Mouse (Mus musculus) midbrain, embryonic 14.5 days (tissue): ENCODE measurements around the gene Sh3bgrl2. TPM values are rescaled to one million over a fixed set of nuclear protein-coding genes. Genes with fewer than 3 reads are reported as not detected.

ENCODE experiments used
- ATAC-seq: fragments of 200-750 bp; cut with Nextera tagmentation; 2 replicates; pipeline ENCODE4 v1.8.0; 2017; ENCODE audit warnings: moderate number of reproducible peaks, moderate library complexity; ENCODE audit not compliant: low FRiP score, low TSS enrichment
- DNase-seq: peaks from one replicate; pipeline ENCODE4 v3.0.0-alpha.2; 2015
- H3K27ac ChIP-seq: fragments of 300-500 bp; sonication (generic); replicated peaks from 2 replicates; pipeline ENCODE4 v1.5.1; 2014; ENCODE audit warnings: mild to moderate bottlenecking, low read depth, low read length, moderate library complexity
- H3K27me3 ChIP-seq: fragments of 300-500 bp; sonication (generic); 2 replicates; pipeline ENCODE4 v1.6.1; 2014; ENCODE audit warnings: low read length, control low read depth, mixed read lengths; ENCODE audit not compliant: control insufficient read depth, insufficient read depth
- H3K36me3 ChIP-seq: fragments of 300-500 bp; sonication (generic); 2 replicates; pipeline ENCODE4 v1.6.1; 2014; ENCODE audit warnings: low read length, control low read depth; ENCODE audit not compliant: control insufficient read depth, insufficient read depth
- H3K4me1 ChIP-seq: fragments of 300-500 bp; sonication (generic); 2 replicates; pipeline ENCODE4 v1.6.1; 2014; ENCODE audit warnings: mild to moderate bottlenecking, antibody characterized with exemption, low read length, control low read depth; ENCODE audit not compliant: control insufficient read depth, insufficient read depth
- H3K4me2 ChIP-seq: fragments of 300-500 bp; sonication (generic); 2 replicates; pipeline ENCODE4 v1.6.1; 2014; ENCODE audit warnings: mild to moderate bottlenecking, low read length, moderate library complexity
- H3K4me3 ChIP-seq: fragments of 300-500 bp; sonication (generic); replicated peaks from 2 replicates; pipeline ENCODE4 v1.5.1; 2014; ENCODE audit warnings: low read depth, low read length
- H3K9ac ChIP-seq: fragments of 300-500 bp; sonication (generic); replicated peaks from 2 replicates; pipeline ENCODE4 v1.6.1; 2014; ENCODE audit warnings: mild to moderate bottlenecking, low read length, moderate library complexity
- H3K9me3 ChIP-seq: fragments of 300-500 bp; sonication (generic); 2 replicates; pipeline ENCODE4 v1.6.1; 2016; ENCODE audit warnings: low read length, control low read depth, mixed read lengths; ENCODE audit not compliant: control insufficient read depth
- WGBS: fragments of 180-500 bp; shearing (Covaris S2); extraction: QIAGEN DNeasy Blood & Tissue Kit; methylation state at CpG from one replicate; pipeline ENCODE4 v1.1.7; 2014; 5-methylcytosine and 5-hydroxymethylcytosine counted together
- polyA plus RNA-seq: library from polyadenylated mRNA; unstranded; fragments of >200 nt; fragmentation: Nextera tagmentation; extraction: Ambion mirVana; gene quantifications from 2 replicates; pipeline ENCODE4 v1.2.1, GENCODE M21; 2014

Sh3bgrl2 gene
- polyA plus RNA-seq, 1 experiment from 2014 or later = 10.7 TPM

- ATAC-seq = no peak
These were observed 7.5 kb downstream of the Sh3bgrl2 start for GRCm38 (mm10) chr9:83555580-83555979.

DNA sequence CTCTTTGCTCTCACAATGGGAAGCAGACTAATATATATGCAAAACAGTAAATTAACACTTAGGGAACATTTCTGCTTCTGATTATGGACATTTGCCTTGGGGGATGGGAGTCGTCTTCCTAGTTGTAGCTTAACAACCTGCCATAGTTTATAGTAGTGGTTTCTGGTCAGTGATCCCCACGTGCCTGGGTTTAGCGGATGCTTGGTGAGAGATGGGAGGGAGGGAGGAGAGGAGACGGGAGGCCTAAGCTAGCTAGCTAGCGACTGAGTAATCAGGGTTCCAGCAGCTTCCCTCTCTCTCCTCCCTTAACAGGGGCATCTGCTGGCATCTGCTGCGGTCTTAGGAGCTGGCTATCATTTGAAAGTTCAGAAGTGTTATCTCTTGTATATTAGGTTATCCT, 8.1 kb downstream of the Sh3bgrl2 start:
- Histone ChIP-seq H3K36me3 (no peaks in the 10 kb centered on the region), H3K4me3 (no peak overlapping the region), H3K27ac (no peak overlapping the region), H3K27me3 (no peaks in the 10 kb centered on the region), H3K9ac (no peak overlapping the region), H3K4me2 (no peak overlapping the region), H3K4me1 (peaks cover 14% of the 10 kb centered on the region), H3K9me3 (no peaks in the 10 kb centered on the region)
- DNase-seq (peak; percentile 15), ATAC-seq (no peak)
- 29% methylated on average over 6 of the region's 6 CpGs for WGBS

More at GRCm38 (mm10) chr9:83555580-83555979, 7.5 kb downstream of the Sh3bgrl2 start:
- WGBS = 84% methylated on average over 2 of the region's 2 CpGs
- no peak for DNase-seq
- no peaks in the 10 kb centered on the region for H3K27me3 ChIP-seq
- peaks cover 18% of the 10 kb centered on the region for H3K4me1 ChIP-seq
- H3K9ac ChIP-seq = no peak overlapping the region
- no peaks in the 10 kb centered on the region for H3K9me3 ChIP-seq
- H3K4me3 ChIP-seq = no peak overlapping the region
- H3K4me2 ChIP-seq = no peak overlapping the region
- H3K36me3 ChIP-seq = no peaks in the 10 kb centered on the region
- H3K27ac ChIP-seq = no peak overlapping the region

DNA sequence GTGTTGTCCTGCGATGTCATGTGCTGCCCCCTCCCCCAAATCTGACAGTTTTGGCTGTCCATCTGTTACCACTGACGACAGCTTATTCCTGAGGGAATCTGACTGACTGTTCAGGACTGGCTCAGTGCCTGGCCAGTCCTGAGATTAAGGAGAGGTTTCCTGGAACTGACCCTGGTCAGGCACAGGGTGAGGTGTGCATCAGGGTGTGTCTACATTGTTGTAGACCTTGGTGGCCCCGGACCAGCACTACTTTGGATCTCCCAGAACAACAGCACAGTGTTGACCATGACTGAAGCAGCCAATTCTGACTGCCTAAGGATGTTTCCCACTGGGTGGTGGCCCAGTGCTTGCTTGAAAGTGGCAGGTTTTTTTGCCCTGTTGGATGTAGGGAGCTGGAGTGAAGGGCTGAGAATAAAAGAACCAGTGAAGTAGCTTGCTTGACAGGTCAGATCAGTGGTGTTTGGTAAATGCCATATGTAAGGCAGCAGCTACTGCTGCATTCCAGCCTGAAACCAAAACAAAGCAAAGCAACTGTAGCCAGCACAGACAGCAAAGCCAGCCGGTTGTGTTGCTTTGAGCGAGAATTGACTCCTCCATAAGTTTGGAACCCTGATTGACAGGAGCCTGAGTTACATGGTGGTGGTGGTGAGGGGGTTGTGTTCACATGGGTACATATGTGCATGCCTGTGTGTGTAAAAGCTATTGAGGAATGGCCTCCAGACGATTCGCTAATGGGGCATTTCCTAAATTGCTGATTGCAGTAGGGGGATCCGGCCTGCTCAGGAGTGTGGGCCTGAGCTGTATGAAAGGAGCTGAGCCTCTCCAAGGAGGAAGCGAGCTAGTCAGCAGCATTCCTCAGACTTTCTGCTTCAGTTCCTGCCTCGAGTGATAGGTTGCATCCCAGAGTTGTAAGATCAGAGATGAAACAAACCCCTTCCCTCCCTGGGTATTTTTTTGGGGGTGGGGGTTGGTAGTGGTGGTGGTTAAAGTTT, 8.9 kb downstream of the Sh3bgrl2 start:
- Histone ChIP-seq H3K27ac (no peak overlapping the region; the same call in 1 of the 2 replicates), H3K36me3 (no peaks in the 10 kb centered on the region), H3K4me2 (no peak overlapping the region), H3K4me3 (no peak overlapping the region), H3K9me3 (no peaks in the 10 kb centered on the region), H3K9ac (no peak overlapping the region), H3K4me1 (peaks cover 13% of the 10 kb centered on the region), H3K27me3 (no peaks in the 10 kb centered on the region)
- DNase-seq (peak; percentile 28), ATAC-seq (peak; percentile 49)
- 62% methylated on average over 10 of the region's 10 CpGs for WGBS

- Histone ChIP-seq H3K36me3 (no peaks in the 10 kb centered on the region), H3K4me2 (no peak overlapping the region), H3K9ac (no peak overlapping the region), H3K4me1 (peaks cover 16% of the 10 kb centered on the region), H3K9me3 (no peaks in the 10 kb centered on the region), H3K27ac (no peak overlapping the region), H3K27me3 (no peaks in the 10 kb centered on the region), H3K4me3 (no peak overlapping the region)
- DNase-seq (no peak), ATAC-seq (no peak)
- WGBS = 92% methylated on average over 4 of the region's 4 CpGs
These were observed 12.5 kb downstream of the Sh3bgrl2 start for GRCm38 (mm10) chr9:83560670-83561069.

DNA sequence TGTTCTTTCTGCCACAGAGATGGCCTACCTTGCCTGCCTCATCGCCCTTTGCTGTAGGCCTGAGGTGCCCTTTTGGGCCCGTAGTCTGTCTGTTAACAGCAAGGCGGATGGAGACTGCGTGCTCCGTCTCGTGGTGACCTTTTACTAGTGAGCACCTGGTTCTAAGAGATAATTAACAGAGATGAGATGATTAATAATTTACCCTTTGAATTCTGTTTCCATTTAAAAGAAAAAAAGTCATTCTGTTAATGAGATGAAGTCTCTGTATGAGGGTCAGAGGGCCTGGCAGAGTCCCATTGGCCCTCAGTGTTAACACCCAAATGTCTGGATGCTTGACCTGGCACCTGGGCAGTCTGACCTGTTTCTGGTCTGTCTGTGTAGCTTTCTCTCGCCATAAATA, 14.8 kb downstream of the Sh3bgrl2 start:
- Histone ChIP-seq H3K36me3 (no peaks in the 10 kb centered on the region), H3K4me3 (no peak overlapping the region), H3K9me3 (no peaks in the 10 kb centered on the region), H3K4me2 (no peak overlapping the region), H3K9ac (no peak overlapping the region), H3K4me1 (peaks cover 3% of the 10 kb centered on the region; the same call in 1 of the 2 replicates), H3K27ac (no peak overlapping the region), H3K27me3 (no peaks in the 10 kb centered on the region)
- no peak for ATAC-seq
- no peak for DNase-seq
- 92% methylated on average over 7 of the region's 7 CpGs for WGBS

- no peak for ATAC-seq
- Histone ChIP-seq H3K9ac (no peak overlapping the region), H3K4me3 (no peak overlapping the region), H3K4me1 (peaks cover 3% of the 10 kb centered on the region; the same call in 1 of the 2 replicates), H3K27me3 (no peaks in the 10 kb centered on the region), H3K27ac (no peak overlapping the region), H3K36me3 (no peaks in the 10 kb centered on the region), H3K9me3 (no peaks in the 10 kb centered on the region), H3K4me2 (no peak overlapping the region)
- DNase-seq = peak; percentile 12
- WGBS = 47% methylated on average over 16 of the region's 16 CpGs
These were observed 15.9 kb downstream of the Sh3bgrl2 start for GRCm38 (mm10) chr9:83563808-83564549.

DNA sequence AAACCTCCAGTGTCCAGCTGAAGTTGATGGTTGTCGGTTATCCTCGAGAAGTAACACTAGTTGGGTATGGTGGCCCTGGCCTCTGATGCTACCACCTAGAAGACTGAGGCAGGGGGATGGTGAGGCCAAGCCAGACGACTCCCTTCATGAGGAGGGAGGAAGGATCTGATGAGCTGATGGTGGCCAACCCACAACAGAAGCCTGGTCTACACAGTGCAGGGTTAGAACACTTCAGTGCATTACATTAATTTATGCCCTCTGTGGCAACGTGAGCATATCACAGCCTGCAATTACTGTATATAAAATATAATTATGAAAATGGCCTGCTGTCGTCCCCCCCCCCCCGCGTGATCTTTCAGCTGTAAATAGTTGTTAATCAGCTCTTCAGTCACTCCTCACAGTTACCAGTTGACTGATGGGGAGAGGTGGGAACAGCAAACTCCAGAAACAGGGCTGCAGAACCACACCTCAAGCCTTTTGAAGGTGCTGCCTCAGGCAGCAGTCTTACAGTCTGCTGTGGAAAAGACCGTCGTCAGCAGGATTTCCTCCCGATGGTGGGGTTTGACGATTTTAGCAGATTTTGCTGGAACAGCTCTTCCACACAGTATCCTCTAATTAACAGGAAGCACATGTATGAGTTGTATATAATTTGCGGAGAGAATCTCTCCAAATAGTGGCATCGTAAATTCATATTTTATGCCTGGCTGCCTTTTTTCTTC, 17.0 kb downstream of the Sh3bgrl2 start:
- Histone ChIP-seq H3K36me3 (no peaks in the 10 kb centered on the region), H3K9ac (no peak overlapping the region), H3K27ac (no peak overlapping the region), H3K4me3 (no peak overlapping the region), H3K9me3 (no peaks in the 10 kb centered on the region), H3K4me1 (peaks cover 3% of the 10 kb centered on the region; the same call in 1 of the 2 replicates), H3K4me2 (no peak overlapping the region), H3K27me3 (no peaks in the 10 kb centered on the region)
- ATAC-seq = no peak
- DNase-seq = no peak
- 82% methylated on average over 13 of the region's 13 CpGs for WGBS

GRCm38 (mm10) chr9:83566141-83566540, 18.0 kb downstream of the Sh3bgrl2 start:
- H3K36me3 ChIP-seq = no peaks in the 10 kb centered on the region
- no peaks in the 10 kb centered on the region for H3K9me3 ChIP-seq
- H3K4me2 ChIP-seq = no peak overlapping the region
- ATAC-seq = no peak
- no peaks in the 10 kb centered on the region for H3K27me3 ChIP-seq
- no peak overlapping the region for H3K27ac ChIP-seq
- no peak overlapping the region for H3K4me3 ChIP-seq
- H3K9ac ChIP-seq = no peak overlapping the region
- DNase-seq = no peak
- 90% methylated on average over 6 of the region's 6 CpGs for WGBS
- peaks cover 3% of the 10 kb centered on the region; the same call in 1 of the 2 replicates for H3K4me1 ChIP-seq
